Mouse (Mus musculus) embryo, embryonic 10 days (tissue): Measurements from ENCODE around the gene Trib2.

Experiments used
- DNase-seq: peaks from one replicate; pipeline ENCODE4 v3.0.0-alpha.2; 2015; ENCODE audit warnings: low spot score

Gene Trib2

DNA sequence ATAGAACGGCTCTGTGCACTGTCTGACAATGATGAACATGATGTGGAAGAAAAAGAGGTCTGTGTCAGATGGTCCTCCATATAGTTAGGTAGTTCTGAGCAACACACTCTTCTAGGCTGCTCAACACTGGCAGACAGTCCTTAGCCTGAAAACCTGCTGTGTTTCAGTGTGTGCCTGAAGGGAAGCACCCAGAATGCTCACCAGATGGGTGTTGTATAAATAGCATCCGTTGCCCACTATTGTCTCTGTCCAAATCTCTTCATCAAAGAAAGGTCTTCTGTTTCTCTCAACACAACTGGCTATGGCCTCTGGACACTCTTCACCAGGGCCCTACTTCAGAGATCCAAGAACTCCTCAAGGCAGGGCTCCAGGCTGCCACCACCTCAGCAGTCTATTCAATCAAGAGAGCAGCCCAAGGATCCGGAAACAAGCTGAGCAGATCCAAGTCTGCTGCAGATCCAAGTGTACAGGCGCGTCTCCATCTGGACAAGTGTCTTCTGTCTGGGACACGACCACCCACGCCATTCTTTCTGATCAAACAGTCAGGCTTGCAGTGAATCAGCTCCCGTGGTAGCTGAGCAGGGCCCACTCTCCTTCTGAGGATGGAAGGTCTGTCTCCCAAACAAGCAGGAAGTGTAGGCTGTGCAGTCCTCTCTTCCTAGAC is 55.1 kb downstream of the Trib2 start:
- DNase-seq = no peak

DNA sequence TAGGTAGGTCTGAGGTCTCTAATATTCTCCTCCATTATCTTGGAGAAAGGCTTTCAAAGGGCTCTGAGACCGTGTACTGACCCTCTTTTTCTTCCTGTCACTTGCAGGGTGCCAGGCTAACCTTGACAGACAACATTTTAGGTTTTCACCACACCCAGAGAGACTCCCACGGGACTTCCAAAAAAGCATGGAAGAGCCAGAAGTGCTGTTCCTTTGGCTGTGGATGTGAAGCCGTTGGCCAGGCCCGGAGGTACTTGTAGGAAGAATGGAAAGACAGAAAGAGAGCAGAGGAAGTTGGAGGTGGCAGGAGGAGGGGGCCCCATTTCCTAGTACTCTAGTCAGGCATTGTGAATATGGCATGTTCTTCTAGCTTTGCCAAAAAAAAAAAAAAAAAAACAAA is 56.0 kb downstream of the Trib2 start:
- no peak for DNase-seq

DNA sequence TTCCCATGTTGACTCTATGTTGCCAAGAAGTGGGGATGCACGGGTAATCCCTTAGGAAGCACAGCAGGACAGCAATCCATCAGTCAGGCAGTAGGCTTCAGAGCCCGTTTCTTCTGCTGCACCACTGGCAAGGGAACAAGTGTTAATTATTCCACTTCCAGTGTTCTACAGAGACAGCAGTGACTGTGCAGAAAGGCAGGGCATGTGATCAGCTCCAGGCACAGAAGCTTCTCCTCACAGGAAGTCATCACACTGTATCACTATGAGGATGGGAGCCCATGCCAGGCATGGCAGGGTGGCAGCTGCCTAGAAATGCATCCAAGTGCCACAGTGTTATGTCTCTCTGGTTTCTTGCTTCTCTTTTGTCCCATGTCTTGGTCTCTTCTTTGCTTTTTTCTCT is 57.9 kb downstream of the Trib2 start:
- no peak for DNase-seq

DNA sequence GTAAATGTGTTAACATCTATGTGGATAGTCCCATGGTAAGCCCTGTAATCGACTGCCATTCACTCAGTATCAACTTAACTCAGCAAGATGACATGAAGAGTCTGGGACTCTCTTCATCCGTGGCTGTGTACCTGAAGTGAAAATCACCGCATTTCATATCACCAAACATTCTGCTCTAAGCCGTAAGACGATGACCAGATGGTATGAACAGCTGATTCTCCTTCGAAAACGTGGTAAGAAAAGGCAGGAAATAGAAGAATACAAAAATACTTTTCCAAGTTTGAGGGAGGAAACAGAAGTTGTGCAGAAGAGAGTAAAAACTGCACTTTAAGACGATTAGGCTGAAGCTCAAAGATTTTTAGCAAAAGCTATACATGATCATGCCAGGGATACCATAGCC is 59.4 kb downstream of the Trib2 start:
- DNase-seq = no peak

DNA sequence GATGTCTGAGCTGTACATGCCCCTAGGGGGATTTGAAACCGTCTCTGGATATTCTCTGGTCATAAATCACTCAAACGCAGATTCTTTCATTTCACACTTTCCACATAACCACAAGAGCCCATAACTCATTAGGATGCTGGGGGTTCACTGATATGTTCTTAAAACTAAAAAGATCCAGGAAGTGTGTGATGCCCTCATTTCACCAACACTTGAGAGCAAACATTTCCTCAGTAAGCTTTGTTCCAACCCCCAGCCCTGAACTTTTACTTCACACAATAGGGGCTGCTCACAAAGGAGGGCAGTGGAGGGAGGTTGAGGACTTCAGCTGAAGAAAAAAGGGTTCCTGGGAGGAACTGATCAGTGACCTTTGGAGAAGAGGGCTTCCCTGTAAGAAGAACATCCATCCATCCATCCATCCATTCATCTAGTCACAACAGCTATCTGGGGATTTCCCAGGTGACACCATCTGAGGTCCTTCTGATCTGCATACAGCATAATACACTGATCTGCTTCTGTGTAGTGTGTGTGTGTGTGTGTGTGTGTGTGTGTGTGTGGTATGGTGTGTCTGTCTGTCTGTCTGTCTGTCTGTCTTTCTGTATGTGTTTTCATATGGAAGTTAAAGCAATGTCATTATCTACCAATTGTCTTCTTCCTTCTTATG is 61.6 kb downstream of the Trib2 start:
- no peak for DNase-seq

DNA sequence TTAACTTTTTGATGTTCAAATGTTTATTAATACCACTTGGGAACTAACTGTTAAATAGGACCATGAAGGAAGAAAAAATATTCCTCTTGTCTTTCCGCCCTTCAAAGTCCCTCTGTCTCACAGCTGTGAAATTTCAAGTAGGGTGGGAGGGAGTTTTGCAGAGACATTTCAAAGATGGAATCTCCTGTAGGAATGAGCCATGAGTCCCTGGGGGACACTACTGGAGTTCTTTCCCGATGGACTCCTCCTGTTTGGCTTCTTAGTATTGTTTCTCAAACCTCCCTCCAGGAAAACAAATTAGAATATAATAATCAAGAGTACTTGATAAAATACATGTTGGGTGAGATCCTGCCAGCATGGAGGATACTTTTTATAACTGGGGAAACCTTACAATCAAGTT is 62.1 kb downstream of the Trib2 start:
- DNase-seq = no peak

DNA sequence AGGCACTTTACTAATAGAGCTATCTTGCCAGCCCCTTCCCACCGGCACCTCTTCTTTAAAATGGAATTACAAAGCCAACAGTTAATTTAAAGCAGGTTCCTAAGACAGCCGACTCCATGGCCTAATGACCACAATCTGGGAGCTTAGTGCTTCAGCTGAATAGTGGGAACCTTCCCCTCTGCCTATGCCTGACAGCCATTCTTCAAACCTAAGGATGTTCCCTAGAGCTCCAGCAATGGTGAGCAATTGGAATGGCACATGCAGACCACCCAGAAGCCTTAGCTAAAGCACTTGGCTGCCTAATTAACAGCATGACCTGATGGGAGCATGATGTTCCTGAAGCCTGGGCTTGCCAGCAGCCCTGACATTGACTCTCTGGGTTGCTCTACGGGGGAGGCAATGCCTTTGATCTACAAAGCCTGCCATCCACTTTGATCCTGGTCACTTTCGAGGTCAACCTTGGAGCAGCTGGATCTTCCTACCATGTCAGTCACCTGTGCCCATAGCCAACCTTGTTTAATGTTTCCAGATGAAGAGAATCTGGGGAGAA is 67.0 kb downstream of the Trib2 start:
- DNase-seq = peak; percentile 59

DNA sequence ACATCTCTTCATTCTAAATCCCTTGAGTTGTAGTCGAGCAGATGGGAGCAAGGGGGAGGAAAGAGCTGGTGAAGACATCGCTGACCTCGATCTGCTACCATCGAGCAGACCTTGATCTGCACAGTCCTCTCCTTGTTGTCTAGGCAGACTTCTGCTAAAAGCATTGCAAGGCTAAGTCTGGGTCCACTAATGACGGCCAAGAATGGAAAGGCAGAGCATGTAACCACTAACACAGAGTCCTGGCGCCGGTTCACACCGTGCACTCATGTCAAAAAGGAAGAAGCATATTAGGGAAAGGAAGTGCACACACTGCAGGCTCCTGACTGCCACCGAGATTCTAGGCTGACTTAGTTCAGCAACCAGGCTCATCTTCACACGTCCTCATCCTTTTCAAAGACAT is 71.0 kb downstream of the Trib2 start:
- no peak for DNase-seq
